Mouse (Mus musculus) cerebellum, adult 2 months (tissue): ENCODE measurements around the gene Pard3b.

Experiments used
- CTCF ChIP-seq: fragments of 200-500 bp; IDR thresholded peaks from 2 replicates; pipeline ENCODE4 v1.5.1; 2011; ENCODE audit warnings: low read depth, mild to moderate bottlenecking, control low read depth, low read length, moderate library complexity, borderline replicate concordance; ENCODE audit not compliant: insufficient read depth
- POLR2A ChIP-seq: fragments of 200-500 bp; IDR thresholded peaks from 2 replicates; pipeline ENCODE4 v1.6.1; 2011; ENCODE audit warnings: low read length, control low read depth, borderline replicate concordance; ENCODE audit not compliant: insufficient read depth

GRCm38 (mm10) chr1:62446818-62447217 is 808.2 kb downstream of the Pard3b start:
- no peak for TF ChIP-seq POLR2A
- no peak for TF ChIP-seq CTCF
